Mouse (Mus musculus) midbrain, embryonic 13.5 days (tissue): ENCODE measurements around the gene Inhbe. TPM values are rescaled to one million over a fixed set of nuclear protein-coding genes. Genes with fewer than 3 reads are reported as not detected.

ENCODE experiments used
- polyA plus RNA-seq: library from polyadenylated mRNA; unstranded; fragments of >200 nt; fragmentation: Nextera tagmentation; extraction: Ambion mirVana; gene quantifications from 2 replicates; pipeline ENCODE4 v1.2.1, GENCODE M21; 2015

The Inhbe gene
- polyA plus RNA-seq, 1 experiment from 2014 or later: not detected

Other genes starting within 250 kb of the Inhbe start
- 134 and 138 TPM in 2 replicates for gene Os9, start 233.3 kb downstream of the Inhbe start, polyA plus RNA-seq
- gene B4galnt1, start 189.2 kb downstream of the Inhbe start, polyA plus RNA-seq: 28.8 and 30.2 TPM in 2 replicates
- 0.86 and 1.0 TPM in 2 replicates for gene Slc26a10, start 173.8 kb downstream of the Inhbe start, polyA plus RNA-seq
- 20.2 and 24.5 TPM in 2 replicates for gene Arhgef25, start 164.3 kb downstream of the Inhbe start, polyA plus RNA-seq
- 195 and 234 TPM in 2 replicates for gene Dtx3, start 158.7 kb downstream of the Inhbe start, polyA plus RNA-seq
- 16.9 and 17.3 TPM in 2 replicates for gene Pip4k2c, start 142.8 kb downstream of the Inhbe start, polyA plus RNA-seq
- gene Kif5a, start 91.1 kb downstream of the Inhbe start, polyA plus RNA-seq: 73.0 and 76.7 TPM in 2 replicates
- gene Dctn2, start 88.0 kb downstream of the Inhbe start, polyA plus RNA-seq: 310 TPM in 2 replicates
- 16.0 and 16.5 TPM in 2 replicates for gene Mbd6, start 65.4 kb downstream of the Inhbe start, polyA plus RNA-seq
- gene Mars, start 42.6 kb downstream of the Inhbe start, polyA plus RNA-seq: 122 and 127 TPM in 2 replicates
- 0.77 and 1.4 TPM in 2 replicates for gene Arhgap9, start 32.4 kb downstream of the Inhbe start, polyA plus RNA-seq
- 1.3 and 1.5 TPM in 2 replicates for gene Gli1, start 12.4 kb downstream of the Inhbe start, polyA plus RNA-seq
- not detected in 2 replicates for gene Inhbc, start 16.0 kb upstream of the Inhbe start, polyA plus RNA-seq
- gene R3hdm2, start 25.9 kb upstream of the Inhbe start, polyA plus RNA-seq: 35.0 and 36.1 TPM in 2 replicates
- 1.6 and 2.3 TPM in 2 replicates for gene Stac3, start 147.3 kb upstream of the Inhbe start, polyA plus RNA-seq
- gene Ndufa4l2, start 160.6 kb upstream of the Inhbe start, polyA plus RNA-seq: 11.5 and 13.8 TPM in 2 replicates
- gene Shmt2, start 168.0 kb upstream of the Inhbe start, polyA plus RNA-seq: 54.3 and 56.2 TPM in 2 replicates
- gene Nxph4, start 180.1 kb upstream of the Inhbe start, polyA plus RNA-seq: 78.8 and 83.9 TPM in 2 replicates